Mouse (Mus musculus): ENCODE results near the gene Top3b.
"Not testable (repeated sequence)": the region's sequence is repeated elsewhere in the genome, so short reads cannot be mapped to it uniquely, and the experiment has no call there.

Top3b gene

GRCm38 (mm10) chr16:16870617-16871331 is at the start of gene Top3b, which contains the start of gene Vpreb1:
Gene Top3b, plus strand, starts transcription at chr16:16870736.
Gene Vpreb1, minus strand, starts transcription at chr16:16870843.
- peak; percentile 95 for DNase-seq

GRCm38 (mm10) chr16:16825476-16825875 is 45.1 kb upstream of the Top3b start:
- no peak for DNase-seq

- no peak for DNase-seq
Observed at GRCm38 (mm10) chr16:16826223-16826622, 44.3 kb upstream of the Top3b start.

- peak; percentile 82 for DNase-seq
Observed at GRCm38 (mm10) chr16:16828757-16829615, 41.5 kb upstream of the Top3b start, which contains the start of gene Spag6l. Gene Spag6l, minus strand, starts transcription at chr16:16829456.

- DNase-seq = no peak
Observed at GRCm38 (mm10) chr16:16829671-16830070, 40.9 kb upstream of the Top3b start.

GRCm38 (mm10) chr16:16849196-16849595 is 21.3 kb upstream of the Top3b start:
- no peak for DNase-seq

- DNase-seq = no peak
Observed at GRCm38 (mm10) chr16:16852411-16852810, 18.1 kb upstream of the Top3b start.

GRCm38 (mm10) chr16:16854836-16855235 is 15.7 kb upstream of the Top3b start:
- peak; percentile 44 for DNase-seq

GRCm38 (mm10) chr16:16855541-16855940 is 15.0 kb upstream of the Top3b start:
- no peak for DNase-seq

GRCm38 (mm10) chr16:16856054-16856453 is 14.5 kb upstream of the Top3b start:
- DNase-seq = not testable (repeated sequence)

GRCm38 (mm10) chr16:16856731-16857476 is 13.6 kb upstream of the Top3b start:
- DNase-seq = no peak

- no peak for DNase-seq
Observed at GRCm38 (mm10) chr16:16862288-16862687, 8.2 kb upstream of the Top3b start.

- no peak for DNase-seq
Observed at GRCm38 (mm10) chr16:16863978-16864377, 6.6 kb upstream of the Top3b start, which contains the start of gene Igll1. Gene Igll1, minus strand, starts transcription at chr16:16863985.

- DNase-seq = no peak
Observed at GRCm38 (mm10) chr16:16865217-16865616, 5.3 kb upstream of the Top3b start.

- DNase-seq = peak; percentile 4
Observed at GRCm38 (mm10) chr16:16865696-16866561, 4.6 kb upstream of the Top3b start.

GRCm38 (mm10) chr16:16870241-16870616 is 307 bp upstream of the Top3b start:
- no peak for DNase-seq

GRCm38 (mm10) chr16:16879025-16879424 is 8.5 kb downstream of the Top3b start:
- no peak for DNase-seq

GRCm38 (mm10) chr16:16888341-16888740 is 17.8 kb downstream of the Top3b start:
- no peak for DNase-seq

- no peak for DNase-seq
Observed at GRCm38 (mm10) chr16:16892366-16892765, 21.8 kb downstream of the Top3b start.

GRCm38 (mm10) chr16:16896015-16896381 is 25.5 kb downstream of the Top3b start:
- no peak for DNase-seq

- DNase-seq = peak; percentile 93
Observed at GRCm38 (mm10) chr16:16896382-16897055, 26.0 kb downstream of the Top3b start, which contains the start of gene Ppm1f. Gene Ppm1f, plus strand, starts transcription at chr16:16896469.

Measured in embryo, embryonic 11 days (tissue).